Mouse (Mus musculus) mouse trophoblast stem cell (cell line): Measurements from ENCODE around the gene Xrcc6.

Experiments
- in situ Hi-C, 2 experiments: fragments of 300-500 bp; cut with MseI, MboI; formaldehyde crosslinking; loops; 2 replicates in 1 of 2; 3 replicates in 1 of 2; pipeline ENCODE4 v1.15.1; 2025

The Xrcc6 gene

DNA sequence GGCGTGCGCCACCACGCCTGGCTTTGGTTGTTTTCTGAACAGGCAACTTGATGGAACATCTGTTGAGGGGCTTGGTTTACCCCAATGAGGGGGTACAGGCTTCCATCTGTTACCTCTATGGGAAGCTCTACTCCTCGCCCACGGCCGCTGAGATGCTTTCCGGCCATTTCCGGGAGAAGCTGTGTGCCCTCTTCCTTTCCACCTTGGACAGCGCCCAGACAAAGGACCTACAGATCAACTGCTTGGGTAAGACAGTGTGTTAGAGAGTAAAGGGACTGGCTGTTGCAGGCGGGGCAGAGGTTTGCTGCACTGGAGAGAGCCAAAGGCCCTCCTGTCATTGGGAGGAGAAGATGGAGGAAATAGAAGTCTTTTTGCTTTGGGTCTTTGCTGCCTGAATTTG is 92.2 kb downstream of the Xrcc6 start:
- in situ Hi-C loops: no loop called here

DNA sequence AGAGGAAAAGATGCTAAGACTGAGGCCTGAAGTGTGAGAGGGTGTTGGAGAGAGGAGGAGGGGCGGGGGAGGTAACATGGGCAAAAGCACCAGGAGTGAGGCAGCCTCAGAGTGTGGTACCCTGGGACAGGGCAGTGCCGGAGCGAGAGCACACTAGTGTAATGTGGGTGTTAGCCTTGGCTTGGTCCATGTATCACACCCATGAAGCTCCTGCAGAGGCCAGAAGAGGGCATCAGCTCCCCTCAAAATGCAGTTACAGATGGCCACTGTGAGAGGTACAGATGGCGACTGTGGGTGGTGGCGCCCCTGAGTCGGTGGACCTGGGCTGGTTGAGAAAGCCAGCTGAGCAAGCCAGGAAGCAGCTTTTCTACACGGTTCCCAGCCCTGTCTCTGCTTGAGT is 93.5 kb downstream of the Xrcc6 start:
- in situ Hi-C loops: no loop called here

DNA sequence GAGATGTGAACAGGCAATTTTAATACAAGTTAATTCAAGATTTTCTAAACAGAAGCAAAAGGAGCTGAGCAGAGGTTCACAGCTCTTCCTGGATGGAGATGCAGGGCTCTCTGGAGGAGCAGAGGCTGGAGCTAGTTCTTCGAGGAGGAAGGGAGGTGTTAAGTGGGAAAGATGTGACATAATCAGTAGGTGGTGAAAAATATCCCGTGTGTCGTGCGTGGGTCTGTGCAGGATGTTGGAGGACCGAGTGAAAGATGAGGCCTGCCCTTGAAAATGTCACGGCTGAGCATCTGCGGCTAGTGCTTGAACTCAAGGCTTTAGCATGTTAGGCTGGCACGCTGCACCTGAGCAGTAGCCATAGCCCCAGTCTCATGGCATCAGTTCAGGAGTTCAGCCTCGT is 98.0 kb downstream of the Xrcc6 start:
- in situ Hi-C loops: no loop called here

DNA sequence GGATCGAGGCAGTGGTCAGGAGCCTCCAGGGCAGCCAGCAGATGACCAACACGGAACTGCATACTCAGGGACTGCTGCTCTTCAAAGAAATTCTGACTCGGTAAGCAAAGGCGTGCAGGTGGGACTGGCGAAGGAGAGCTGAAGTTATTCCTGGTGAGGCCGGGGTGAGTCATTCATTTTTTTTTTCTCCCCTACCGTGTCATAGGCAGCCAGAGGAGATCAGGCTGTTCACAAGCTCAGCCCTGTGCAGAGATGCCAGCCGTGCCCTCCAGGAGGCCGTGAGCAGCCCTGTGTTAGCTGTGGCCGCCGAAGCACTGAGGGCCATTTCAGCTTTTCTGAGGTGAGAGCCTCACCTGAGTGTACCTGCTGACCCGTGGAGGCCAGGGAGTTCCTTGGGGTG is 98.5 kb downstream of the Xrcc6 start:
- in situ Hi-C loops: no loop called here

DNA sequence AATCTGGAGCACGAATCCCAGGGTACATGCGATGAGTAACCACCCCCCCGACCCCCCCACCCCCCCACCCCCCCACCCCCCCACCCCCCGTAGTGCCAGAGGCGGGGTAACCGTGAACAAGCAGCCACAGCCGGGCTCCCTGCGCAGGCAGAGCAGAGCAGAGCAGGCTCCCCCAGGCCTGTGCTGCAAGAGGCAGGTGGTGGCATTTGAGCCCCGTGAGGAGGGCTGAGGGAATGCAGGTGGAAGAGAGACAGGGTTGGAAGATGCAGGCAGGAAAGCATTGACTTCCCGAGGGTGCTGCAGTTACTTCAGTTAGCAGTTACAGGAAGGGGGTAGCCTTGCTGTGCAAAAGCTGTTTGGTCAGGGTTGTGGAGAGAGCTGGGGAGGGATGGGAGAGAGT is 99.6 kb downstream of the Xrcc6 start:
- in situ Hi-C loops: no loop called here
